ENCODE assay signal across 9 mouse cellular contexts in genomic region chr12:80673170-80673569, GRCm38 (mm10). TPM values are rescaled to one million over a fixed set of nuclear protein-coding genes. Genes with fewer than 3 reads are reported as not detected.
DNase-seq lines count a peak whose midpoint lies in the region; ATAC-seq and TF ChIP-seq lines count a peak whose summit lies in the region.
"Had no signal": no experiment of that assay in that cellular context is flagged by ENCODE, and none has a peak within 500 bp of the region (broad histone marks: within the 10 kb centered on the region; RNA-seq: fewer than 3 reads in every experiment).

No protein-coding gene starts in this region.

- 17% methylated on average over 3 of the region's 3 CpGs for WGBS in heart, postnatal 0 days
- WGBS in heart, embryonic 11.5 days (ENCODE audit: insufficient replicate concordance), result 24% methylated on average over 3 of the region's 3 CpGs
- 2% methylated on average over 3 of the region's 3 CpGs for WGBS in cerebellum, adult 2 months

- peak; percentile 82 for TF ChIP-seq CTCF in heart, postnatal 0 days (IDR thresholded peaks at IDR 0.05; ENCODE audit: low read depth)
- TF ChIP-seq CTCF in cerebellum, adult 2 months (IDR thresholded peaks at IDR 0.05; ENCODE audit: borderline replicate concordance, insufficient read depth, low read depth, low read length), result peak; percentile 71

- no peak overlapping the region for H3K4me3 ChIP-seq in heart, postnatal 0 days (ENCODE audit: low read depth, low read length)
- H3K4me3 ChIP-seq in heart, embryonic 11.5 days (ENCODE audit: low read depth, low read length), result no peak overlapping the region
- no peak overlapping the region for H3K4me3 ChIP-seq in ES-E14 (ENCODE audit: insufficient read depth in 1 of 2, low read depth in 1 of 2, low read length in 2 of 2, poor library complexity in 1 of 2, severe bottlenecking in 1 of 2)
- H3K4me3 ChIP-seq in cerebellum, adult 2 months (replicated peaks; ENCODE audit: insufficient read depth, low read depth, low read length), result no peak overlapping the region
- H3K4me3 ChIP-seq: erythroblast, embryonic 14.5 days had no signal

- intact Hi-C loops in heart, postnatal 14 days (cut with DNase I), result loop anchor here (5.0 kb wide), 1 partner anchor 176 kb away; no protein-coding TSS in a partner anchor

- DNase-seq in heart, postnatal 0 days (ENCODE audit: low spot score), result peak; percentile 43
- peak; percentile 53 for DNase-seq in ES-E14 (ENCODE audit: low read depth, low spot score)
- DNase-seq in cerebellum, adult 2 months, result peak; percentile 47 to 61
- DNase-seq in heart, postnatal 14 days, result peak; percentile 42 to 70
- peak; percentile 49 to 66 for DNase-seq in left cerebral cortex, adult 18-20 months (ENCODE audit: low spot score in 2 of 2)
- DNase-seq in thymus, postnatal 14 days, result peak; percentile 60

- no peaks in the 10 kb centered on the region for H3K27me3 ChIP-seq in heart, postnatal 0 days (ENCODE audit: control insufficient read depth, insufficient read depth, low read length)
- H3K27me3 ChIP-seq in heart, embryonic 11.5 days (ENCODE audit: control insufficient read depth, insufficient read depth, low read length), result no peaks in the 10 kb centered on the region
- no peaks in the 10 kb centered on the region; the same call in 1 of the 2 replicates for H3K27me3 ChIP-seq in cerebellum, adult 2 months (ENCODE audit: control insufficient read depth, insufficient read depth, low read length)

- H3K4me2 ChIP-seq in heart, postnatal 0 days (ENCODE audit: low read depth, low read length), result no peak overlapping the region
- no peak overlapping the region for H3K4me2 ChIP-seq in heart, embryonic 11.5 days

- H3K27ac ChIP-seq in heart, postnatal 0 days (ENCODE audit: low read depth), result no peak overlapping the region
- H3K27ac ChIP-seq in heart, embryonic 11.5 days (ENCODE audit: low read depth, low read length), result no peak overlapping the region
- H3K27ac ChIP-seq in ES-E14 (ENCODE audit: insufficient read depth, low read depth, low read length, poor library complexity, severe bottlenecking), result no peak overlapping the region
- no peak overlapping the region for H3K27ac ChIP-seq in cerebellum, adult 2 months (ENCODE audit: insufficient read depth, low read length)

- ATAC-seq in heart, postnatal 0 days (ENCODE audit: insufficient read depth, low read depth), result no peak; the same call in 1 of the 2 replicates
- no peak for ATAC-seq in heart, embryonic 11.5 days (replicated peaks; ENCODE audit: insufficient number of reproducible peaks, low FRiP score, low TSS enrichment)
- peak; percentile 80 for ATAC-seq in megakaryocyte progenitor cell, adult 5-6 weeks (replicated peaks; ENCODE audit: poor library complexity)

- TF ChIP-seq POLR2A in cerebellum, adult 2 months (IDR thresholded peaks at IDR 0.05; ENCODE audit: borderline replicate concordance, insufficient read depth, low read length), result no peak

- TF ChIP-seq EP300 in heart, postnatal 0 days (IDR thresholded peaks at IDR 0.05; ENCODE audit: low read depth), result no peak

- H3K36me3 ChIP-seq in heart, postnatal 0 days (replicated peaks; ENCODE audit: control insufficient read depth, insufficient read depth, low read length), result peaks cover 51% of the 10 kb centered on the region
- peaks cover 4% of the 10 kb centered on the region; the same call in 1 of the 2 replicates for H3K36me3 ChIP-seq in heart, embryonic 11.5 days (ENCODE audit: control insufficient read depth, insufficient read depth, low read length)
- H3K36me3 ChIP-seq in ES-E14 (ENCODE audit: control insufficient read depth, insufficient read depth, low read length, poor library complexity, severe bottlenecking), result peaks cover 8% of the 10 kb centered on the region

- no peaks in the 10 kb centered on the region for H3K9me3 ChIP-seq in heart, postnatal 0 days (replicated peaks; ENCODE audit: control insufficient read depth, low read length)
- no peaks in the 10 kb centered on the region for H3K9me3 ChIP-seq in heart, embryonic 11.5 days (replicated peaks; ENCODE audit: control insufficient read depth, low read length)
- H3K9me3 ChIP-seq in ES-E14 (ENCODE audit: control insufficient read depth, insufficient read depth, low read depth, low read length), result no peaks in the 10 kb centered on the region

- in situ Hi-C loops in ES-E14 (cut with MboI; ENCODE audit: low sequenced_read_pairs in 2 of 2, unreplicated experiment in 2 of 2), result no loop called here

- H3K4me1 ChIP-seq in heart, postnatal 0 days (ENCODE audit: control insufficient read depth, insufficient read depth), result no peaks in the 10 kb centered on the region
- H3K4me1 ChIP-seq in heart, embryonic 11.5 days (ENCODE audit: control insufficient read depth, insufficient read depth, low read length), result no peaks in the 10 kb centered on the region
- no peaks in the 10 kb centered on the region for H3K4me1 ChIP-seq in ES-E14 (ENCODE audit: control insufficient read depth in 2 of 2, insufficient read depth in 2 of 2, low read length in 2 of 2, poor library complexity in 1 of 2)
- no peaks in the 10 kb centered on the region for H3K4me1 ChIP-seq in cerebellum, adult 2 months (ENCODE audit: control insufficient read depth, insufficient read depth, low read length)

- H3K9ac ChIP-seq in heart, postnatal 0 days (replicated peaks; ENCODE audit: low read depth, low read length), result no peak overlapping the region
- H3K9ac ChIP-seq in heart, embryonic 11.5 days (ENCODE audit: low read depth, low read length), result no peak overlapping the region
- H3K9ac ChIP-seq in ES-E14 (ENCODE audit: insufficient read depth, low read depth, low read length, poor library complexity, severe bottlenecking), result no peak overlapping the region

TF ChIP-seq in ES-E14, 5 proteins besides CTCF, POLR2A, EP300 and RAD21:
- TF ChIP-seq HCFC1 (IDR thresholded peaks at IDR 0.05; ENCODE audit: borderline replicate concordance, insufficient read depth, low read length), result no peak
- TF ChIP-seq MAFK (IDR thresholded peaks at IDR 0.05; ENCODE audit: insufficient read depth, low read depth, low read length), result no peak
- no peak for TF ChIP-seq ZNF384 (IDR thresholded peaks at IDR 0.05; ENCODE audit: low read depth, low read length)
- TF ChIP-seq ZC3H11A (IDR thresholded peaks at IDR 0.05; ENCODE audit: borderline replicate concordance, low read depth, low read length), result no peak
- TF ChIP-seq CHD2 (IDR thresholded peaks at IDR 0.05; ENCODE audit: low read depth, low read length), result no peak

RNA-seq across cellular contexts. Expression of gene Plekhd1, which starts 19.2 kb away (rescaled TPM):
- total RNA-seq in heart, postnatal 0 days (2014; rRNA removed; ENCODE audit: low replicate concordance), result 2.3 TPM in 1 of 2 replicates, not detected in the other
- 0.18 and 0.19 TPM in 2 replicates for polyA plus RNA-seq in heart, postnatal 0 days (2015; fragmentation: Nextera tagmentation; extraction: Ambion mirVana)
- 0.20 and 0.67 TPM in 2 replicates for polyA plus RNA-seq in heart, embryonic 11.5 days (2014; fragmentation: Nextera tagmentation; extraction: Ambion mirVana)
- 8.2 and 8.7 TPM in 2 replicates for total RNA-seq in ES-E14 (2012; rRNA removed)
- 61.7 and 66.3 TPM in 2 replicates for polyA plus RNA-seq in cerebellum, adult 2 months (2012; rRNA removed)
- total RNA-seq in heart, postnatal 14 days (2021), result under 1 TPM; 0.24 to 0.48 TPM
- total RNA-seq in left cerebral cortex, adult 18-20 months (2021), result 1 to 10 TPM; 2.1 to 3.6 TPM
- total RNA-seq in megakaryocyte progenitor cell, adult 5-6 weeks (2015), result not detected in 2 replicates
- not detected in 2 replicates for total RNA-seq in megakaryocyte progenitor cell, adult 5-6 weeks (2017)

RNA-seq across cellular contexts. Expression of gene Erh, which starts 29.0 kb away (rescaled TPM):
- 46.4 and 54.3 TPM in 2 replicates for total RNA-seq in heart, postnatal 0 days (2014; rRNA removed; ENCODE audit: low replicate concordance)
- 107 and 128 TPM in 2 replicates for polyA plus RNA-seq in heart, postnatal 0 days (2015; fragmentation: Nextera tagmentation; extraction: Ambion mirVana)
- 169 and 202 TPM in 2 replicates for polyA plus RNA-seq in heart, embryonic 11.5 days (2014; fragmentation: Nextera tagmentation; extraction: Ambion mirVana)
- total RNA-seq in ES-E14 (2012; rRNA removed), result 288 and 353 TPM in 2 replicates
- 79.5 and 92.0 TPM in 2 replicates for polyA plus RNA-seq in cerebellum, adult 2 months (2012; rRNA removed)
- total RNA-seq in heart, postnatal 14 days (2021), result 10 to 100 TPM; 24.8 to 28.6 TPM
- 10 to 100 TPM; 31.9 to 37.2 TPM for total RNA-seq in left cerebral cortex, adult 18-20 months (2021)
- total RNA-seq in megakaryocyte progenitor cell, adult 5-6 weeks (2015), result 117 TPM in 2 replicates
- 96.3 and 127 TPM in 2 replicates for total RNA-seq in megakaryocyte progenitor cell, adult 5-6 weeks (2017)

RNA-seq across cellular contexts. Expression of gene Slc39a9, which starts 29.5 kb away (rescaled TPM):
- 15.6 and 24.8 TPM in 2 replicates for total RNA-seq in heart, postnatal 0 days (2014; rRNA removed; ENCODE audit: low replicate concordance)
- 10.3 and 11.4 TPM in 2 replicates for polyA plus RNA-seq in heart, postnatal 0 days (2015; fragmentation: Nextera tagmentation; extraction: Ambion mirVana)
- polyA plus RNA-seq in heart, embryonic 11.5 days (2014; fragmentation: Nextera tagmentation; extraction: Ambion mirVana), result 17.9 and 24.4 TPM in 2 replicates
- 21.7 and 25.7 TPM in 2 replicates for total RNA-seq in ES-E14 (2012; rRNA removed)
- polyA plus RNA-seq in cerebellum, adult 2 months (2012; rRNA removed), result 31.9 and 33.5 TPM in 2 replicates
- 10 to 100 TPM; 20.1 to 22.6 TPM for total RNA-seq in heart, postnatal 14 days (2021)
- total RNA-seq in left cerebral cortex, adult 18-20 months (2021), result 10 to 100 TPM; 40.6 to 41.3 TPM
- 26.4 and 26.5 TPM in 2 replicates for total RNA-seq in megakaryocyte progenitor cell, adult 5-6 weeks (2015)
- 11.5 and 14.6 TPM in 2 replicates for total RNA-seq in megakaryocyte progenitor cell, adult 5-6 weeks (2017)
